Mouse (Mus musculus) forebrain, embryonic 16.5 days (tissue): Measurements from ENCODE around the gene Gm128. TPM values are rescaled to one million over a fixed set of nuclear protein-coding genes. Genes with fewer than 3 reads are reported as not detected.

Experiments used
- ATAC-seq: fragments of 200-750 bp; cut with Nextera tagmentation; 2 replicates; pipeline ENCODE4 v1.8.0; 2017; ENCODE audit warnings: mild to moderate bottlenecking, moderate library complexity
- H3K27ac ChIP-seq: fragments of 300-500 bp; sonication (generic); 2 replicates; pipeline ENCODE4 v1.5.1; 2014; ENCODE audit warnings: low read length, control low read depth
- H3K27me3 ChIP-seq: fragments of 300-500 bp; sonication (generic); replicated peaks from 2 replicates; pipeline ENCODE4 v1.6.1; 2014; ENCODE audit warnings: low read length; ENCODE audit not compliant: control insufficient read depth, insufficient read depth
- H3K36me3 ChIP-seq: fragments of 300-500 bp; sonication (generic); 2 replicates; pipeline ENCODE4 v1.6.1; 2014; ENCODE audit not compliant: control insufficient read depth, insufficient read depth
- H3K4me1 ChIP-seq: fragments of 300-500 bp; sonication (generic); replicated peaks from 2 replicates; pipeline ENCODE4 v1.6.1; 2014; ENCODE audit warnings: low read length; ENCODE audit not compliant: control insufficient read depth, insufficient read depth
- H3K4me2 ChIP-seq: fragments of 300-500 bp; sonication (generic); 2 replicates; pipeline ENCODE4 v1.6.1; 2014; ENCODE audit warnings: mild to moderate bottlenecking, low read length, control low read depth
- H3K4me3 ChIP-seq: fragments of 300-500 bp; sonication (generic); replicated peaks from 2 replicates; pipeline ENCODE4 v1.5.1; 2014; ENCODE audit warnings: mild to moderate bottlenecking, low read length, control low read depth
- H3K9ac ChIP-seq: fragments of 300-500 bp; sonication (generic); replicated peaks from 2 replicates; pipeline ENCODE4 v1.6.1; 2014; ENCODE audit warnings: low read depth, low read length, control low read depth
- H3K9me3 ChIP-seq: fragments of 300-500 bp; sonication (generic); 2 replicates; pipeline ENCODE4 v1.6.1; 2016; ENCODE audit warnings: low read length; ENCODE audit not compliant: control insufficient read depth
- WGBS: fragments of 180-500 bp; shearing (Covaris S2); extraction: QIAGEN DNeasy Blood & Tissue Kit; methylation state at CpG from one replicate; pipeline ENCODE4 v1.1.7; 2014; 5-methylcytosine and 5-hydroxymethylcytosine counted together
- polyA plus RNA-seq: library from polyadenylated mRNA; unstranded; fragments of >200 nt; fragmentation: Nextera tagmentation; extraction: Ambion mirVana; gene quantifications from 2 replicates; pipeline ENCODE4 v1.2.1, GENCODE M21; 2015

Gene Gm128
- polyA plus RNA-seq, 1 experiment from 2014 or later = not detected

GRCm38 (mm10) chr3:95284062-95284461, 42.7 kb upstream of the Gm128 start:
- Histone ChIP-seq H3K9ac (peak overlapping the region; percentile 91), H3K4me3 (peak overlapping the region; percentile 85), H3K9me3 (no peaks in the 10 kb centered on the region), H3K27ac (no peak overlapping the region), H3K27me3 (no peaks in the 10 kb centered on the region), H3K4me2 (peak overlapping the region; percentile 93), H3K36me3 (peaks cover 6% of the 10 kb centered on the region; the same call in 1 of the 2 replicates), H3K4me1 (peaks cover 24% of the 10 kb centered on the region)
- ATAC-seq = no peak
- 26% methylated on average over 1 of the region's 1 CpGs for WGBS

- H3K36me3 ChIP-seq = peaks cover 6% of the 10 kb centered on the region; the same call in 1 of the 2 replicates
- H3K9me3 ChIP-seq = no peaks in the 10 kb centered on the region
- H3K27ac ChIP-seq = peak overlapping the region; percentile 96
- H3K4me1 ChIP-seq = peaks cover 24% of the 10 kb centered on the region
- H3K4me2 ChIP-seq = peak overlapping the region; percentile 93
- 1% methylated on average over 7 of the region's 7 CpGs for WGBS
- H3K4me3 ChIP-seq = peak overlapping the region; percentile 85
- no peak for ATAC-seq
- peak overlapping the region; percentile 91 for H3K9ac ChIP-seq
- no peaks in the 10 kb centered on the region for H3K27me3 ChIP-seq
Measured at GRCm38 (mm10) chr3:95283589-95283941, 42.2 kb upstream of the Gm128 start.

GRCm38 (mm10) chr3:95282865-95283588, 41.6 kb upstream of the Gm128 start:
- H3K27ac ChIP-seq = peak overlapping the region; percentile 96
- peaks cover 24% of the 10 kb centered on the region for H3K4me1 ChIP-seq
- peak overlapping the region; percentile 93 for H3K4me2 ChIP-seq
- peak overlapping the region; percentile 91 for H3K9ac ChIP-seq
- H3K27me3 ChIP-seq = no peaks in the 10 kb centered on the region
- peak; percentile 71 for ATAC-seq
- 0 out of 2 replicates have a peak, but pooled peaks cover 3% of the 10 kb centered on the region for H3K36me3 ChIP-seq
- no peaks in the 10 kb centered on the region for H3K9me3 ChIP-seq
- H3K4me3 ChIP-seq = peak overlapping the region; percentile 85
- WGBS = under 1% methylated on average over 51 of the region's 51 CpGs

GRCm38 (mm10) chr3:95282381-95282864, 41.0 kb upstream of the Gm128 start:
- Histone ChIP-seq H3K9ac (peak overlapping the region; percentile 91), H3K9me3 (no peaks in the 10 kb centered on the region), H3K4me1 (peaks cover 24% of the 10 kb centered on the region), H3K36me3 (no peaks in the 10 kb centered on the region), H3K27ac (peak overlapping the region; percentile 96), H3K4me3 (peak overlapping the region; percentile 85), H3K4me2 (peak overlapping the region; percentile 93), H3K27me3 (no peaks in the 10 kb centered on the region)
- ATAC-seq = no peak
- WGBS = under 1% methylated on average over 11 of the region's 11 CpGs

- peak within 1 kb of the TSS; percentile 85 for H3K4me3 ChIP-seq
- under 1% methylated on average over 53 of the region's 53 CpGs for WGBS
- H3K27ac ChIP-seq = peak within 1 kb of the TSS; percentile 96
- H3K9ac ChIP-seq = peak within 1 kb of the TSS; percentile 91
- H3K4me2 ChIP-seq = peak within 1 kb of the TSS; percentile 93
- ATAC-seq = peak; percentile 95
- H3K27me3 ChIP-seq = no peaks in the 10 kb centered on the region
- no peaks in the 10 kb centered on the region for H3K9me3 ChIP-seq
- peaks cover 24% of the 10 kb centered on the region for H3K4me1 ChIP-seq
- no peaks in the 10 kb centered on the region for H3K36me3 ChIP-seq
Measured at GRCm38 (mm10) chr3:95281216-95282126, 40.1 kb upstream of the Gm128 start, which contains the start of the genes Mindy1 and Prune1. Gene Mindy1 (plus strand): TSS chr3:95281345. Gene Prune1 (minus strand): TSS chr3:95282076.

GRCm38 (mm10) chr3:95280747-95281146, 39.3 kb upstream of the Gm128 start:
- H3K4me2 ChIP-seq = peak overlapping the region; percentile 93
- H3K4me3 ChIP-seq = peak overlapping the region; percentile 57
- H3K27ac ChIP-seq = peak overlapping the region; percentile 47
- 22% methylated on average over 8 of the region's 8 CpGs for WGBS
- no peaks in the 10 kb centered on the region for H3K9me3 ChIP-seq
- no peaks in the 10 kb centered on the region for H3K27me3 ChIP-seq
- H3K9ac ChIP-seq = peak overlapping the region; percentile 67
- H3K4me1 ChIP-seq = peaks cover 24% of the 10 kb centered on the region
- ATAC-seq = no peak
- no peaks in the 10 kb centered on the region for H3K36me3 ChIP-seq

- Histone ChIP-seq H3K4me2 (no peak overlapping the region), H3K27ac (no peak overlapping the region), H3K4me3 (no peak overlapping the region), H3K9ac (no peak overlapping the region), H3K27me3 (no peaks in the 10 kb centered on the region), H3K4me1 (peaks cover 6% of the 10 kb centered on the region), H3K36me3 (no peaks in the 10 kb centered on the region), H3K9me3 (no peaks in the 10 kb centered on the region)
- no peak for ATAC-seq
- WGBS = 97% methylated on average over 1 of the region's 1 CpGs
Measured at GRCm38 (mm10) chr3:95277149-95277551, 35.8 kb upstream of the Gm128 start.

- H3K9me3 ChIP-seq = no peaks in the 10 kb centered on the region
- H3K4me3 ChIP-seq = no peak overlapping the region
- peaks cover 6% of the 10 kb centered on the region for H3K4me1 ChIP-seq
- H3K27me3 ChIP-seq = no peaks in the 10 kb centered on the region
- 85% methylated on average over 5 of the region's 5 CpGs for WGBS
- ATAC-seq = no peak
- H3K9ac ChIP-seq = no peak overlapping the region
- H3K4me2 ChIP-seq = no peak overlapping the region
- no peaks in the 10 kb centered on the region for H3K36me3 ChIP-seq
- H3K27ac ChIP-seq = no peak overlapping the region
Measured at GRCm38 (mm10) chr3:95276428-95276934, 35.1 kb upstream of the Gm128 start.

GRCm38 (mm10) chr3:95275161-95275560, 33.8 kb upstream of the Gm128 start:
- H3K4me1 ChIP-seq = no peaks in the 10 kb centered on the region
- H3K4me2 ChIP-seq = no peak overlapping the region
- H3K4me3 ChIP-seq = no peak overlapping the region
- H3K9ac ChIP-seq = no peak overlapping the region
- no peaks in the 10 kb centered on the region for H3K36me3 ChIP-seq
- H3K9me3 ChIP-seq = no peaks in the 10 kb centered on the region
- no peak for ATAC-seq
- H3K27ac ChIP-seq = no peak overlapping the region
- H3K27me3 ChIP-seq = no peaks in the 10 kb centered on the region
- WGBS = 83% methylated on average over 6 of the region's 6 CpGs
